Mouse (Mus musculus): Measurements from ENCODE around the gene Fam227b.

Fam227b gene

GRCm38 (mm10) chr2:126151855-126152571, at the start of gene Fam227b, which contains the start of gene Dtwd1:
Gene Fam227b, minus strand, starts transcription at chr2:126152004.
Gene Dtwd1, plus strand, starts transcription at chr2:126152141.
- peak; percentile 96 to 98 for DNase-seq (ENCODE audit: low spot score in 2 of 2)

GRCm38 (mm10) chr2:126198971-126199370, 47.2 kb upstream of the Fam227b start:
- no peak for DNase-seq (ENCODE audit: low spot score in 2 of 2)

- no peak for DNase-seq (ENCODE audit: low spot score in 2 of 2)
Measured at GRCm38 (mm10) chr2:126195631-126196356, 44.0 kb upstream of the Fam227b start.

- DNase-seq (ENCODE audit: low spot score in 2 of 2) = no peak
Measured at GRCm38 (mm10) chr2:126192129-126192528, 40.3 kb upstream of the Fam227b start.

GRCm38 (mm10) chr2:126191306-126191705, 39.5 kb upstream of the Fam227b start:
- DNase-seq (ENCODE audit: low spot score in 2 of 2) = no peak

- no peak for DNase-seq (ENCODE audit: low spot score in 2 of 2)
Measured at GRCm38 (mm10) chr2:126171427-126171826, 19.6 kb upstream of the Fam227b start.

GRCm38 (mm10) chr2:126166848-126167617, 15.2 kb upstream of the Fam227b start:
- no peak for DNase-seq (ENCODE audit: low spot score in 2 of 2)

GRCm38 (mm10) chr2:126166335-126166734, 14.5 kb upstream of the Fam227b start:
- no peak for DNase-seq (ENCODE audit: low spot score in 2 of 2)

- no peak for DNase-seq (ENCODE audit: low spot score in 2 of 2)
Measured at GRCm38 (mm10) chr2:126165277-126166018, 13.6 kb upstream of the Fam227b start.

GRCm38 (mm10) chr2:126147723-126148122, 4.1 kb downstream of the Fam227b start:
- no peak for DNase-seq (ENCODE audit: low spot score in 2 of 2)

- no peak for DNase-seq (ENCODE audit: low spot score in 2 of 2)
Measured at GRCm38 (mm10) chr2:126094616-126095015, 57.2 kb downstream of the Fam227b start.

GRCm38 (mm10) chr2:126090432-126090831, 61.4 kb downstream of the Fam227b start:
- no peak for DNase-seq (ENCODE audit: low spot score in 2 of 2)

GRCm38 (mm10) chr2:126086187-126086586, 65.6 kb downstream of the Fam227b start:
- DNase-seq (ENCODE audit: low spot score in 2 of 2) = no peak

- no peak for DNase-seq (ENCODE audit: low spot score in 2 of 2)
Measured at GRCm38 (mm10) chr2:126084326-126084725, 67.5 kb downstream of the Fam227b start.

GRCm38 (mm10) chr2:126079086-126079485, 72.7 kb downstream of the Fam227b start:
- no peak for DNase-seq (ENCODE audit: low spot score in 2 of 2)

- no peak for DNase-seq (ENCODE audit: low spot score in 2 of 2)
Measured at GRCm38 (mm10) chr2:126076506-126076905, 75.3 kb downstream of the Fam227b start.

GRCm38 (mm10) chr2:126073744-126074143, 78.1 kb downstream of the Fam227b start:
- no peak for DNase-seq (ENCODE audit: low spot score in 2 of 2)

- DNase-seq (ENCODE audit: low spot score in 2 of 2) = no peak
Measured at GRCm38 (mm10) chr2:126069740-126070139, 82.1 kb downstream of the Fam227b start.

GRCm38 (mm10) chr2:126065303-126065856, 86.4 kb downstream of the Fam227b start:
- DNase-seq (ENCODE audit: low spot score in 2 of 2) = no peak

GRCm38 (mm10) chr2:126064814-126065213, 87.0 kb downstream of the Fam227b start:
- no peak for DNase-seq (ENCODE audit: low spot score in 2 of 2)

GRCm38 (mm10) chr2:126062876-126063275, 88.9 kb downstream of the Fam227b start:
- no peak for DNase-seq (ENCODE audit: low spot score in 2 of 2)

Measured in left cerebral cortex, adult 9 months (tissue).